Mouse (Mus musculus): ENCODE measurements around the gene Macrod1. TPM values are rescaled to one million over a fixed set of nuclear protein-coding genes. Genes with fewer than 3 reads are reported as not detected.

Macrod1 gene
- polyA plus RNA-seq, 1 experiment, result 7.6 TPM

DNA sequence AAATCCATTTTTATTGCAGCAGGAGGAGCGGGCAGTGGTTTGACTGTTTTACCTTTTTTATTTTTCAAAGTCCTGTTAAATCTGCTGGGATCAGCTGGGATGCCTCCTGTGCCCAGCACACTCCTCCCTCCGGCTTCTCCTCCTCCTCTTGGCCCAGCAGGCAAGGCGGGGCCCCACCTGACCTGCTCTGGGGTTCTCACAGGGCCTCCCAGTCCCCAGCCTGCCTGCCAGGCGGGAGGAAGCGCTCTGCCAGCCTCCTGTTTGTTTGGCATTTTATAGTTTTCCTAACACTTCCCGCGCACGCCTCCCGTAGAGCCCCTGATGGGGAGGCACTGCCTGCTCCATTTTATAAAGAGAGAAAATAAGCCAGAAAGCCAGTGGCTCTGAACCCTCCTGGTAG, 79.4 kb downstream of the Macrod1 start:
- Histone ChIP-seq H3K27ac (ENCODE audit: insufficient read depth, low read length) (no peak overlapping the region), H3K4me3 (ENCODE audit: low read depth, low read length) (no peak overlapping the region), H3K4me1 (ENCODE audit: control insufficient read depth, insufficient read depth, low read length) (peaks cover 4% of the 10 kb centered on the region)

DNA sequence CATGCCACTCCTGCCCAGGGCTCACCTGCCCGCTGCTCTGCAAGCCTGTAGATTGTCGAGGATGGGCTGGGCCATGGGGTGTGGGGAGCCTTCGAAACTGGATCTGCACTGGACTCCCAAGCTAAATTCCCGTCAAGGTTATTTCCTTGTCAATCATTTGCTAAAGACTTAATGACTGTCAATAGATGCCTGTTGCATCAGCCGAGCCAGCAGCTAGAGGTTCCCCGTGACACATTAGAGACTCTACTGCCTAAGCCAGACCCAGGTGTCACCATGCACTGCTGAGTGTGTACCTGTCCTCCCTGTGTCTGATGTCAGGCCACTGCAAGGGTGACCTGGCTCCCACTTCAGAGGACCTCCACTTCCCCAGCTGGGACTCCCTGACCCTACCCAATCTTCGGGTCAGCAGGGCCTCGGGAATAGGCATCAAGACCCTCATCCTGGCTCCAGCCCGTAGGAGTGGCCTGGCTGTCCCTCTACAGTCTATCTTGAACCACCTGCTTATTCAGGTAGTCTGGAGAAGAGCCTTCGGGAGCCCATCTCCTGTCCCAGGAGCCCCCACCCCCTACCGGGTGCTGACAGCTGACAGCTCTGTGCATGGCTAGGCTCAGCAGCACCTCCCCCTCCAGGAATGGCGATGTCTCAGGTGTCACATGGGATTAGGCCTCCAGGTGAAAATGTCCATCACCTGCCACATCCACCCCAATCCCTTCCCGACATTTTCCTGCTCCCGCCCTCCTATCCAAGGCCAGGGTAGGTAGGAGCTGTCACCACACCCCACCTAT, 80.3 kb downstream of the Macrod1 start:
- no peak overlapping the region for H3K9ac ChIP-seq (ENCODE audit: low read depth, poor library complexity, severe bottlenecking)
- no peak overlapping the region for H3K27ac ChIP-seq (ENCODE audit: insufficient read depth, low read length)
- H3K4me1 ChIP-seq (ENCODE audit: control insufficient read depth, insufficient read depth, low read length), result peaks cover 4% of the 10 kb centered on the region
- no peak overlapping the region for H3K4me3 ChIP-seq (ENCODE audit: low read depth, low read length)
- no peaks in the 10 kb centered on the region for H3K9me3 ChIP-seq (replicated peaks; ENCODE audit: control insufficient read depth, insufficient read depth, low read length, poor library complexity, severe bottlenecking)
- no peaks in the 10 kb centered on the region for H3K36me3 ChIP-seq (ENCODE audit: control insufficient read depth, insufficient read depth, low read length, poor library complexity, severe bottlenecking)
- TF ChIP-seq CTCF (IDR thresholded peaks at IDR 0.05; ENCODE audit: low read depth, low read length) (no peak), POLR2A (IDR thresholded peaks at IDR 0.05; ENCODE audit: insufficient read depth, low read length) (no peak), EP300 (IDR thresholded peaks at IDR 0.05; ENCODE audit: insufficient read depth, low read depth, low read length) (peak; percentile 34; the same call in 1 of the 2 replicates)
- H3K27me3 ChIP-seq (ENCODE audit: control insufficient read depth, insufficient read depth, low read length, poor library complexity, severe bottlenecking), result no peaks in the 10 kb centered on the region

More for the DNA sequence above, 79.4 kb downstream of the Macrod1 start:
- H3K36me3 ChIP-seq (ENCODE audit: control insufficient read depth, insufficient read depth, low read length, poor library complexity, severe bottlenecking), result no peaks in the 10 kb centered on the region
- no peaks in the 10 kb centered on the region for H3K9me3 ChIP-seq (replicated peaks; ENCODE audit: control insufficient read depth, insufficient read depth, low read length, poor library complexity, severe bottlenecking)
- TF ChIP-seq CTCF (IDR thresholded peaks at IDR 0.05; ENCODE audit: low read depth, low read length) (no peak), POLR2A (IDR thresholded peaks at IDR 0.05; ENCODE audit: insufficient read depth, low read length) (no peak), EP300 (IDR thresholded peaks at IDR 0.05; ENCODE audit: insufficient read depth, low read depth, low read length) (no peak)
- H3K27me3 ChIP-seq (ENCODE audit: control insufficient read depth, insufficient read depth, low read length, poor library complexity, severe bottlenecking), result no peaks in the 10 kb centered on the region
- no peak overlapping the region for H3K9ac ChIP-seq (ENCODE audit: low read depth, poor library complexity, severe bottlenecking)

DNA sequence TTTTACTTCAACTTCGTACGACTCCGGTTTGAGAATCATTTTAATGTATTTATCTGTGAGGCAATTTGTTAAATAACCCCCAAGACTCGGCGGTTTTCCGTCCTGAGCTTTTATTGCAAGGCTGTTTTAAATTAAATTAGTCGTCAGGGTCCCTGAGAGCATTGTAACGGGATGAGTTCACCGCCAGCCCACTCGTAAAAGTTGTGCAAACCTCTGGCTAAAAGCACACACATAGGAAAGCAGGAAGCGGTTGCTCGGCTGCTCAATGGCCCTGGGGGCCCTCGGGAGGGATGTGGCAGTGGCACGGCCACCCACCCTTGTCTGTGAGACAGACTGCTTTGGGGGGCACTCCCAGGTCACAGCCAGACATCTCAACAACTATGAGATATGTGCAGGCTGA, 81.7 kb downstream of the Macrod1 start:
- Histone ChIP-seq H3K27ac (ENCODE audit: insufficient read depth, low read length) (no peak overlapping the region), H3K4me1 (ENCODE audit: control insufficient read depth, insufficient read depth, low read length) (peaks cover 4% of the 10 kb centered on the region), H3K4me3 (ENCODE audit: low read depth, low read length) (no peak overlapping the region), H3K27me3 (ENCODE audit: control insufficient read depth, insufficient read depth, low read length, poor library complexity, severe bottlenecking) (no peaks in the 10 kb centered on the region), H3K9me3 (replicated peaks; ENCODE audit: control insufficient read depth, insufficient read depth, low read length, poor library complexity, severe bottlenecking) (no peaks in the 10 kb centered on the region), H3K36me3 (ENCODE audit: control insufficient read depth, insufficient read depth, low read length, poor library complexity, severe bottlenecking) (no peaks in the 10 kb centered on the region), H3K9ac (ENCODE audit: low read depth, poor library complexity, severe bottlenecking) (no peak overlapping the region)
- TF ChIP-seq EP300 (IDR thresholded peaks at IDR 0.05; ENCODE audit: insufficient read depth, low read depth, low read length) (no peak), POLR2A (IDR thresholded peaks at IDR 0.05; ENCODE audit: insufficient read depth, low read length) (no peak), CTCF (IDR thresholded peaks at IDR 0.05; ENCODE audit: low read depth, low read length) (no peak)

DNA sequence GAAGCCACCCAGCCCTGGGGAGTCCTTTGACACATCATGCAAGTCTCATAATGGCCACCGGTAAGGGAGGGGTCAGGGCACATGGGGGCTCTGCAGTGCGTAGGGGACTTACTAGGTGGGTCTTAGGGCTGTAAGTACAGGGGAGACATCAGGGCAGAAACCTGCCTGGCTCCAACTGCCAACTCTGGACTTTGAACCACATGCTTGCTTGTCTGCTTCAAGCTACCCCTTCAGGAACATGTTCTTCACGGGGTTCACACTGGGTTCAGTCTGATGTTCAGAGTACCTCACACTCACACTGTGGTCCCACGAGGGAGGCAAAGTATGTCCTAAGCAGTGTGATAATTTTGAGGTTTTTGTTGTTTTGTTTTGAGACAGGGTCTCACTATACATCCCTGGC, 82.7 kb downstream of the Macrod1 start:
- Histone ChIP-seq H3K27ac (ENCODE audit: insufficient read depth, low read length) (no peak overlapping the region), H3K27me3 (ENCODE audit: control insufficient read depth, insufficient read depth, low read length, poor library complexity, severe bottlenecking) (no peaks in the 10 kb centered on the region), H3K9me3 (replicated peaks; ENCODE audit: control insufficient read depth, insufficient read depth, low read length, poor library complexity, severe bottlenecking) (no peaks in the 10 kb centered on the region), H3K36me3 (ENCODE audit: control insufficient read depth, insufficient read depth, low read length, poor library complexity, severe bottlenecking) (no peaks in the 10 kb centered on the region), H3K9ac (ENCODE audit: low read depth, poor library complexity, severe bottlenecking) (no peak overlapping the region), H3K4me1 (ENCODE audit: control insufficient read depth, insufficient read depth, low read length) (peaks cover 5% of the 10 kb centered on the region), H3K4me3 (ENCODE audit: low read depth, low read length) (no peak overlapping the region)
- TF ChIP-seq CTCF (IDR thresholded peaks at IDR 0.05; ENCODE audit: low read depth, low read length) (no peak), EP300 (IDR thresholded peaks at IDR 0.05; ENCODE audit: insufficient read depth, low read depth, low read length) (no peak), POLR2A (IDR thresholded peaks at IDR 0.05; ENCODE audit: insufficient read depth, low read length) (no peak)

DNA sequence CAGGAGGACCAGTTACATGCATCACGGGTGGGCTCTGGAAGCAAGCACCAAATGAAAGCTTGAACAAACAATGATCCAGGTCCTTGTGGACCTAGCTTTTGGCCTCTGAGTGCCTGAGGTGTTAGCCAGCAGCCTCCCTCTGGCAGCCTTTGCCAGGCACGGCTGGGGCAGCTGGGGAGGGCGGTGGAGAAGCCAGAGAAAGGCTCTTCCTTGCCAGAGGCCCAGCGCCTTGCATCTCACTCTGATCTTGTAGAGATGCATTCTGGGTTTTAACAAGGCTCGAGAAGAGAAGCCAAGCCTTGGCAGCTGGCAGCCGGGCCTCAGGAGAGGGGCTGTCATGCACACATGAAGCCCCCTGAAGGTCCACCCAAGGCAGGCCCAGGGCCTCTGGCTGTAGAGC, 83.8 kb downstream of the Macrod1 start:
- Histone ChIP-seq H3K4me1 (ENCODE audit: control insufficient read depth, insufficient read depth, low read length) (peaks cover 4% of the 10 kb centered on the region), H3K36me3 (ENCODE audit: control insufficient read depth, insufficient read depth, low read length, poor library complexity, severe bottlenecking) (no peaks in the 10 kb centered on the region), H3K9me3 (replicated peaks; ENCODE audit: control insufficient read depth, insufficient read depth, low read length, poor library complexity, severe bottlenecking) (no peaks in the 10 kb centered on the region), H3K27me3 (ENCODE audit: control insufficient read depth, insufficient read depth, low read length, poor library complexity, severe bottlenecking) (no peaks in the 10 kb centered on the region), H3K4me3 (ENCODE audit: low read depth, low read length) (no peak overlapping the region), H3K9ac (ENCODE audit: low read depth, poor library complexity, severe bottlenecking) (no peak overlapping the region), H3K27ac (ENCODE audit: insufficient read depth, low read length) (no peak overlapping the region)
- no peak for TF ChIP-seq EP300 (IDR thresholded peaks at IDR 0.05; ENCODE audit: insufficient read depth, low read depth, low read length)
- TF ChIP-seq POLR2A (IDR thresholded peaks at IDR 0.05; ENCODE audit: insufficient read depth, low read length), result no peak
- no peak for TF ChIP-seq CTCF (IDR thresholded peaks at IDR 0.05; ENCODE audit: low read depth, low read length)

DNA sequence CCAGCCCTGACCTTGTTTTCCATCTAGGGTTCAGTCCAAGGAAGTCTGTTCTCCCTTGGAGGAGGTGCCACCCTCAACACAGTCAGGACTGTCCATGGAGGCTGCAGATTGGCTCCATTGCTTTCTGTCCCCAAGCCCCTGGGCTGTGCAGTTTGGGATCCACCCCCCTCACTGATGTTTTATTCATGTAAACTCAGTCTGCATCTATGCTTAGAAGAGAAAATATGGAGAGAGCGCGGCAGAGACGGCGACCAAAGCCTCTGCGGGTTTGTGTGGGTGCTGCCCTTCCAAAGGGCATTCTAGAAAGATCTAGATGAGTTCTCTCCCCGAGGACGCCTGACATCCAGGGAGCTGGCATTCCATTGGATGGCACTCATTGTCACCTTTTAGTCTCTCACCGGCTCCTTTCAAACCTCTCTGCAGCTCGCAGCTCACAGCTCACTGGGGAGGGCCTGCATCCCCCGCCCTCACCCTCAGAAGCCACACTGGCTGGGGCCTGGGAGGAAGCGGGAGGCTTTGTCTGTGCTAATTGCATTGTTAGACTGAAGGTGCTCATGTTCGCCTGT, 84.3 kb downstream of the Macrod1 start:
- H3K4me3 ChIP-seq (ENCODE audit: low read depth, low read length), result no peak overlapping the region
- H3K9ac ChIP-seq (ENCODE audit: low read depth, poor library complexity, severe bottlenecking), result no peak overlapping the region
- H3K36me3 ChIP-seq (ENCODE audit: control insufficient read depth, insufficient read depth, low read length, poor library complexity, severe bottlenecking), result no peaks in the 10 kb centered on the region
- H3K4me1 ChIP-seq (ENCODE audit: control insufficient read depth, insufficient read depth, low read length), result peaks cover 1% of the 10 kb centered on the region
- no peak for TF ChIP-seq EP300 (IDR thresholded peaks at IDR 0.05; ENCODE audit: insufficient read depth, low read depth, low read length)
- no peak for TF ChIP-seq CTCF (IDR thresholded peaks at IDR 0.05; ENCODE audit: low read depth, low read length)
- TF ChIP-seq POLR2A (IDR thresholded peaks at IDR 0.05; ENCODE audit: insufficient read depth, low read length), result no peak
- H3K27ac ChIP-seq (ENCODE audit: insufficient read depth, low read length), result no peak overlapping the region
- no peaks in the 10 kb centered on the region for H3K9me3 ChIP-seq (replicated peaks; ENCODE audit: control insufficient read depth, insufficient read depth, low read length, poor library complexity, severe bottlenecking)
- H3K27me3 ChIP-seq (ENCODE audit: control insufficient read depth, insufficient read depth, low read length, poor library complexity, severe bottlenecking), result no peaks in the 10 kb centered on the region
